9 mouse cellular contexts compared by ENCODE assay signal in genomic region chr11:120520967-120521540, GRCm38 (mm10). TPM values are rescaled to one million over a fixed set of nuclear protein-coding genes. Genes with fewer than 3 reads are reported as not detected.
A peak's percentile ranks its signal among the peaks of the same experiment; 100 is the strongest.
DNase-seq lines count a peak whose midpoint lies in the region; ATAC-seq and TF ChIP-seq lines count a peak whose summit lies in the region.
"Had no signal": no experiment of that assay in that cellular context is flagged by ENCODE, and none has a peak within 500 bp of the region (broad histone marks: within the 10 kb centered on the region; RNA-seq: fewer than 3 reads in every experiment).

No protein-coding gene starts in this region.

- no peak overlapping the region for H3K4me3 ChIP-seq in hindbrain, postnatal 0 days (ENCODE audit: low read length)
- no peak overlapping the region for H3K4me3 ChIP-seq in hindbrain, embryonic 10.5 days
- H3K4me3 ChIP-seq in heart, embryonic 16.5 days (ENCODE audit: low read length), result no peak overlapping the region
- no peak overlapping the region for H3K4me3 ChIP-seq in liver, postnatal 0 days (ENCODE audit: low read depth, low read length)
- H3K4me3 ChIP-seq: erythroblast, embryonic 14.5 days had no signal

- TF ChIP-seq CTCF in hindbrain, postnatal 0 days (IDR thresholded peaks at IDR 0.05; ENCODE audit: low read depth), result no peak
- no peak for TF ChIP-seq CTCF in liver, postnatal 0 days (IDR thresholded peaks at IDR 0.05; ENCODE audit: low read depth)

- H3K36me3 ChIP-seq in hindbrain, postnatal 0 days (ENCODE audit: insufficient read depth, low read length), result no peaks in the 10 kb centered on the region
- H3K36me3 ChIP-seq in hindbrain, embryonic 10.5 days, result no peaks in the 10 kb centered on the region
- H3K36me3 ChIP-seq in heart, embryonic 16.5 days (ENCODE audit: control insufficient read depth, insufficient read depth), result no peaks in the 10 kb centered on the region
- no peaks in the 10 kb centered on the region for H3K36me3 ChIP-seq in liver, postnatal 0 days (replicated peaks; ENCODE audit: insufficient read depth, low read length)

- DNase-seq in hindbrain, postnatal 0 days (ENCODE audit: low spot score), result peak; percentile 61
- no peak for DNase-seq in hindbrain, embryonic 10.5 days (ENCODE audit: low spot score)
- DNase-seq in cerebellum, postnatal 10 days, result peak; percentile 92 to 93
- DNase-seq in liver, postnatal 0 days, result no peak
- no peak for DNase-seq in right cerebral cortex, postnatal 25 days
- no peak for DNase-seq in kidney, adult 18-20 months
- DNase-seq in yolk sac, embryonic 10.5 days (ENCODE audit: low spot score), result no peak

- peak; percentile 51; the same call in 1 of the 2 replicates for ATAC-seq in hindbrain, postnatal 0 days
- 0 out of 2 replicates have a peak, but pooled peaks have one; percentile 21 for ATAC-seq in heart, embryonic 16.5 days (replicated peaks; ENCODE audit: extremely low read depth, insufficient read depth, low FRiP score)
- peak; percentile 70 for ATAC-seq in liver, postnatal 0 days

- H3K27ac ChIP-seq in hindbrain, postnatal 0 days, result no peak overlapping the region
- no peak overlapping the region for H3K27ac ChIP-seq in hindbrain, embryonic 10.5 days
- peak overlapping the region; percentile 64 for H3K27ac ChIP-seq in heart, embryonic 16.5 days (ENCODE audit: low read length)
- peak overlapping the region; percentile 31; the same call in 1 of the 2 replicates for H3K27ac ChIP-seq in liver, postnatal 0 days (ENCODE audit: low read depth)

- 60% methylated on average over 5 of the region's 5 CpGs for WGBS in hindbrain, postnatal 0 days
- 83% methylated on average over 5 of the region's 5 CpGs for WGBS in hindbrain, embryonic 10.5 days
- 49% methylated on average over 5 of the region's 5 CpGs for WGBS in heart, embryonic 16.5 days
- WGBS in liver, postnatal 0 days (ENCODE audit: insufficient replicate concordance), result 70% methylated on average over 5 of the region's 5 CpGs

- no peak for TF ChIP-seq EP300 in liver, postnatal 0 days (IDR thresholded peaks at IDR 0.05; ENCODE audit: low read depth)

- no peaks in the 10 kb centered on the region for H3K4me1 ChIP-seq in hindbrain, postnatal 0 days (ENCODE audit: insufficient read depth, low read length)
- peaks cover 15% of the 10 kb centered on the region for H3K4me1 ChIP-seq in hindbrain, embryonic 10.5 days (replicated peaks)
- peaks cover 12% of the 10 kb centered on the region for H3K4me1 ChIP-seq in heart, embryonic 16.5 days (ENCODE audit: control insufficient read depth, insufficient read depth, low read length)
- H3K4me1 ChIP-seq in liver, postnatal 0 days (ENCODE audit: insufficient read depth), result peaks cover 15% of the 10 kb centered on the region

- no peaks in the 10 kb centered on the region for H3K27me3 ChIP-seq in hindbrain, postnatal 0 days (ENCODE audit: insufficient read depth, low read length)
- 0 out of 2 replicates have a peak, but pooled peaks cover 5% of the 10 kb centered on the region for H3K27me3 ChIP-seq in hindbrain, embryonic 10.5 days (ENCODE audit: insufficient read depth, poor library complexity, severe bottlenecking)
- no peaks in the 10 kb centered on the region; the same call in 1 of the 2 replicates for H3K27me3 ChIP-seq in heart, embryonic 16.5 days (ENCODE audit: control insufficient read depth, insufficient read depth, low read length)
- no peaks in the 10 kb centered on the region for H3K27me3 ChIP-seq in liver, postnatal 0 days (ENCODE audit: insufficient read depth, low read length)

- no peaks in the 10 kb centered on the region for H3K9me3 ChIP-seq in hindbrain, postnatal 0 days (ENCODE audit: low read length)
- no peaks in the 10 kb centered on the region for H3K9me3 ChIP-seq in hindbrain, embryonic 10.5 days
- H3K9me3 ChIP-seq in heart, embryonic 16.5 days (replicated peaks; ENCODE audit: control insufficient read depth, low read length), result no peaks in the 10 kb centered on the region
- no peaks in the 10 kb centered on the region for H3K9me3 ChIP-seq in liver, postnatal 0 days (ENCODE audit: low read length)

- H3K4me2 ChIP-seq in hindbrain, postnatal 0 days (ENCODE audit: low read depth, low read length), result no peak overlapping the region
- no peak overlapping the region for H3K4me2 ChIP-seq in heart, embryonic 16.5 days (ENCODE audit: low read depth, low read length)
- H3K4me2 ChIP-seq in liver, postnatal 0 days (ENCODE audit: low read depth, low read length), result no peak overlapping the region

- no peak overlapping the region for H3K9ac ChIP-seq in hindbrain, postnatal 0 days (replicated peaks; ENCODE audit: low read length)
- peak overlapping the region; percentile 47 for H3K9ac ChIP-seq in heart, embryonic 16.5 days (ENCODE audit: low read length)
- no peak overlapping the region for H3K9ac ChIP-seq in liver, postnatal 0 days (replicated peaks)

RNA-seq across cellular contexts. Expression of gene Gcgr, which starts 9.4 kb away (rescaled TPM):
- 0.99 and 3.1 TPM in 2 replicates for total RNA-seq in hindbrain, postnatal 0 days (2014; rRNA removed)
- polyA plus RNA-seq in hindbrain, postnatal 0 days (2015; fragmentation: Nextera tagmentation; extraction: Ambion mirVana), result 1.0 TPM in 2 replicates
- polyA plus RNA-seq in hindbrain, embryonic 10.5 days (2016; fragmentation: Nextera tagmentation; extraction: Ambion mirVana), result 0.14 and 0.17 TPM in 2 replicates
- polyA plus RNA-seq in heart, embryonic 16.5 days (2015; fragmentation: Nextera tagmentation; extraction: Ambion mirVana), result 1.4 and 2.7 TPM in 2 replicates
- 58.5 and 66.9 TPM in 2 replicates for polyA plus RNA-seq in liver, postnatal 0 days (2015; fragmentation: Nextera tagmentation; extraction: Ambion mirVana)

RNA-seq across cellular contexts. Expression of gene Mcrip1, which starts 28.5 kb away (rescaled TPM):
- 144 and 192 TPM in 2 replicates for total RNA-seq in hindbrain, postnatal 0 days (2014; rRNA removed)
- 250 and 257 TPM in 2 replicates for polyA plus RNA-seq in hindbrain, postnatal 0 days (2015; fragmentation: Nextera tagmentation; extraction: Ambion mirVana)
- polyA plus RNA-seq in hindbrain, embryonic 10.5 days (2016; fragmentation: Nextera tagmentation; extraction: Ambion mirVana), result 219 and 261 TPM in 2 replicates
- polyA plus RNA-seq in heart, embryonic 16.5 days (2015; fragmentation: Nextera tagmentation; extraction: Ambion mirVana), result 134 and 139 TPM in 2 replicates
- polyA plus RNA-seq in liver, postnatal 0 days (2015; fragmentation: Nextera tagmentation; extraction: Ambion mirVana), result 59.2 and 61.0 TPM in 2 replicates

RNA-seq across cellular contexts. Expression of gene Slc25a10, which starts 29.4 kb away (rescaled TPM):
- 41.3 and 52.5 TPM in 2 replicates for total RNA-seq in hindbrain, postnatal 0 days (2014; rRNA removed)
- 28.0 and 28.8 TPM in 2 replicates for polyA plus RNA-seq in hindbrain, postnatal 0 days (2015; fragmentation: Nextera tagmentation; extraction: Ambion mirVana)
- polyA plus RNA-seq in hindbrain, embryonic 10.5 days (2016; fragmentation: Nextera tagmentation; extraction: Ambion mirVana), result 50.6 and 53.3 TPM in 2 replicates
- 39.6 and 43.9 TPM in 2 replicates for polyA plus RNA-seq in heart, embryonic 16.5 days (2015; fragmentation: Nextera tagmentation; extraction: Ambion mirVana)
- 96.7 and 99.7 TPM in 2 replicates for polyA plus RNA-seq in liver, postnatal 0 days (2015; fragmentation: Nextera tagmentation; extraction: Ambion mirVana)

RNA-seq across cellular contexts. Expression of gene Ppp1r27, which starts 29.9 kb away (rescaled TPM):
- total RNA-seq in hindbrain, postnatal 0 days (2014; rRNA removed), result not detected in 2 replicates
- polyA plus RNA-seq in hindbrain, postnatal 0 days (2015; fragmentation: Nextera tagmentation; extraction: Ambion mirVana), result not detected in 2 replicates
- 0.27 TPM in 1 of 2 replicates, not detected in the other for polyA plus RNA-seq in hindbrain, embryonic 10.5 days (2016; fragmentation: Nextera tagmentation; extraction: Ambion mirVana)
- polyA plus RNA-seq in heart, embryonic 16.5 days (2015; fragmentation: Nextera tagmentation; extraction: Ambion mirVana), result 3.3 and 8.5 TPM in 2 replicates
- 0.19 and 1.5 TPM in 2 replicates for polyA plus RNA-seq in liver, postnatal 0 days (2015; fragmentation: Nextera tagmentation; extraction: Ambion mirVana)
- polyA plus RNA-seq: erythroblast, embryonic 14.5 days had no signal

RNA-seq across cellular contexts. Expression of gene Mrpl12, which starts 36.6 kb away (rescaled TPM):
- 37.5 and 52.4 TPM in 2 replicates for total RNA-seq in hindbrain, postnatal 0 days (2014; rRNA removed)
- polyA plus RNA-seq in hindbrain, postnatal 0 days (2015; fragmentation: Nextera tagmentation; extraction: Ambion mirVana), result 147 and 155 TPM in 2 replicates
- polyA plus RNA-seq in hindbrain, embryonic 10.5 days (2016; fragmentation: Nextera tagmentation; extraction: Ambion mirVana), result 171 and 186 TPM in 2 replicates
- polyA plus RNA-seq in heart, embryonic 16.5 days (2015; fragmentation: Nextera tagmentation; extraction: Ambion mirVana), result 247 and 252 TPM in 2 replicates
- polyA plus RNA-seq in liver, postnatal 0 days (2015; fragmentation: Nextera tagmentation; extraction: Ambion mirVana), result 133 and 139 TPM in 2 replicates

Comparison
In these comparisons a context has a peak if more than half of its experiments do, and no peak if none do; other contexts are left out.
1. DNase-seq: peak in hindbrain, postnatal 0 days (single experiment) and cerebellum, postnatal 10 days (2 of 2); none in hindbrain, embryonic 10.5 days (single experiment), liver, postnatal 0 days (single experiment), right cerebral cortex, postnatal 25 days (single experiment), kidney, adult 18-20 months (single experiment) and yolk sac, embryonic 10.5 days (single experiment).
2. H3K27ac ChIP-seq: peak in heart, embryonic 16.5 days (single experiment) and liver, postnatal 0 days (single experiment); none in hindbrain, postnatal 0 days (single experiment) and hindbrain, embryonic 10.5 days (single experiment).
3. RNA of gene Gcgr, which starts 9.4 kb away (polyA plus RNA-seq): 58.5 to 66.9 TPM in liver, postnatal 0 days; 1.4 to 2.7 TPM in heart, embryonic 16.5 days, 1.0 TPM in hindbrain, postnatal 0 days and 0.14 to 0.17 TPM in hindbrain, embryonic 10.5 days; every median in the first group is over 10 times any median in the second.
4. Peak in every context shown above with its lines, with median percentiles within 50 percentile points of each other: ATAC-seq.